Mouse (Mus musculus) small intestine, adult 2 months (tissue): Measurements from ENCODE around the gene Txk.

Experiments
- CTCF ChIP-seq: fragments of 200-500 bp; IDR thresholded peaks from 2 replicates; pipeline ENCODE4 v1.5.1; 2012; ENCODE audit warnings: low read depth, mild to moderate bottlenecking, control low read depth, inconsistent platforms, low read length, moderate library complexity, mixed read lengths; ENCODE audit not compliant: insufficient replicate concordance, insufficient read length; ENCODE audit errors: extremely low read depth
- POLR2A ChIP-seq: fragments of 200-500 bp; IDR thresholded peaks from 2 replicates; pipeline ENCODE4 v1.6.1; 2012; ENCODE audit warnings: low read depth, mild to moderate bottlenecking, control low read depth, inconsistent platforms, low read length, moderate library complexity

- TF ChIP-seq CTCF, result no peak
- TF ChIP-seq POLR2A, result no peak
Measured at GRCm38 (mm10) chr5:72776595-72776994, 24.0 kb upstream of the Txk start.
